Mouse (Mus musculus): ENCODE measurements around the gene Zglp1. TPM values are rescaled to one million over a fixed set of nuclear protein-coding genes. Genes with fewer than 3 reads are reported as not detected.
"Not testable (repeated sequence)": the region's sequence is repeated elsewhere in the genome, so short reads cannot be mapped to it uniquely, and the experiment has no call there.

Zglp1 gene
- polyA plus RNA-seq, 1 experiment = 0.26 TPM

- Histone ChIP-seq H3K36me3 (ENCODE audit: control insufficient read depth, insufficient read depth) (no peaks in the 10 kb centered on the region), H3K4me3 (no peak overlapping the region), H3K27me3 (ENCODE audit: control insufficient read depth, insufficient read depth, insufficient read length) (peaks cover 21% of the 10 kb centered on the region), H3K4me2 (ENCODE audit: low read depth) (no peak overlapping the region), H3K79me2 (ENCODE audit: control insufficient read depth, insufficient read depth) (no peaks in the 10 kb centered on the region), H3ac (ENCODE audit: control insufficient read depth, insufficient read length) (no peak overlapping the region)
- TF ChIP-seq MAX (IDR thresholded peaks at IDR 0.05; ENCODE audit: low read depth) = no peak
- TF ChIP-seq CEBPB (IDR thresholded peaks at IDR 0.05; ENCODE audit: insufficient read depth, poor library complexity, severe bottlenecking) = no peak
These were observed 15.3 kb downstream of the Zglp1 start for GRCm38 (mm10) chr9:21051578-21051977.

DNA sequence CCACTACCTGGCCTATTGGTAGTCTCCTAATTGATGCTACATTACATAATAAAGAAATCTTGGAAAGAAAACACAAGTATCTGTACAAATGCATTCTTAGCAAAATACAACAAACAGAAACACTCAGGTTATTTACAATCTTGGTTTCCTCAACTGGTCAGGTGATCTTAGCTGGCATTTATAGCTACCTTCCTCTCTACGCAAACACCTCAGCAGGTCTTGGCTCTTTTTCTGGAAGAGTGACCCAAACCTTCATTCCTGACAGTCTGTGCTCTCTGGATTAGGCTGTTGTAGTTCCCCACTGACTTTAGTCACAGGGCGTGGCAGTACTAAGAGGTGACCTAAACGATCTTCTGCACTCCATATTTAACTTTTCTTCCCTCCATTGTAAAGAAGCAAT, 21.7 kb downstream of the Zglp1 start:
- TF ChIP-seq TCF12 (IDR thresholded peaks at IDR 0.05; ENCODE audit: insufficient read depth, poor library complexity, severe bottlenecking) (no peak), MAX (IDR thresholded peaks at IDR 0.05; ENCODE audit: low read depth) (no peak), REST (IDR thresholded peaks at IDR 0.05; ENCODE audit: insufficient read depth, insufficient read length) (no peak), SRF (IDR thresholded peaks at IDR 0.05; ENCODE audit: control insufficient read depth, insufficient read length, low read depth) (no peak), POLR2AphosphoS2 (IDR thresholded peaks at IDR 0.05; ENCODE audit: insufficient read length, low read depth) (no peak), E2F4 (IDR thresholded peaks at IDR 0.05; ENCODE audit: insufficient read depth) (no peak), CEBPB (IDR thresholded peaks at IDR 0.05; ENCODE audit: insufficient read depth, poor library complexity, severe bottlenecking) (no peak), POLR2A (IDR thresholded peaks at IDR 0.05; ENCODE audit: insufficient read length, low read depth) (no peak), MYOD1 (IDR thresholded peaks at IDR 0.05; ENCODE audit: control insufficient read depth in 1 of 3, insufficient read length in 2 of 3, low read depth in 2 of 3) (no peak), TCF3 (IDR thresholded peaks at IDR 0.05; ENCODE audit: insufficient read length, low read depth) (no peak), MYOG (IDR thresholded peaks at IDR 0.05; ENCODE audit: control insufficient read depth in 1 of 3, insufficient read depth in 1 of 3, insufficient read length in 2 of 3, low read depth in 2 of 3) (no peak)
- H3K27me3 ChIP-seq (ENCODE audit: control insufficient read depth, insufficient read depth, insufficient read length) = peaks cover 1% of the 10 kb centered on the region
- no peak overlapping the region for H3K4me3 ChIP-seq
- H3K79me2 ChIP-seq (ENCODE audit: control insufficient read depth, insufficient read depth) = no peaks in the 10 kb centered on the region
- H3ac ChIP-seq (ENCODE audit: control insufficient read depth, insufficient read length) = no peak overlapping the region
- no peak overlapping the region for H3K4me2 ChIP-seq (ENCODE audit: low read depth)
- no peaks in the 10 kb centered on the region for H3K36me3 ChIP-seq (ENCODE audit: control insufficient read depth, insufficient read depth)

- not testable (repeated sequence) for H3K79me2 ChIP-seq (ENCODE audit: control insufficient read depth, insufficient read depth); H3K27me3 ChIP-seq (ENCODE audit: control insufficient read depth, insufficient read depth, insufficient read length); H3K36me3 ChIP-seq (ENCODE audit: control insufficient read depth, insufficient read depth); H3K4me3 ChIP-seq; H3K4me2 ChIP-seq (ENCODE audit: low read depth); H3ac ChIP-seq (ENCODE audit: control insufficient read depth, insufficient read length)
These were observed 22.1 kb downstream of the Zglp1 start for GRCm38 (mm10) chr9:21044785-21045184.

DNA sequence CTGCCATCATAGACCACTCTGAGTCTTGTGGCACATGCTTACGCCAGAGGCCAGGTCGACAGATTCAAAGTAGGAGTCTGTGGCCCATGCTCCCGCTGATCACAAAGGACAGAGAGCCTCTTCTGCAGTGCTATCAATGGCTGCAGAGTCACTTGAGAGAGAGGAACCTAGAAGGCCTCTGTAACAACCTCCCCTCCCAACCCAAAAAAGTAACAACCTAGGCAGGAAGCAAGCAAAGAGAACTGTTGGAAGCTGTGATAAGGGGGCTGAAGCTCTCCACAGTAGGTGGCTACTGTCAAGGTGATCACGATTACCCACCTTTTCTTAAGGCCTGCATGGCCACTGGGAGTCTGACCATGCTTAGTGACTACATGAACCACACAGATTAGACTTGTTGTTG, 23.3 kb downstream of the Zglp1 start:
- Histone ChIP-seq H3K27me3 (ENCODE audit: control insufficient read depth, insufficient read depth, insufficient read length) (peaks cover 2% of the 10 kb centered on the region), H3K36me3 (ENCODE audit: control insufficient read depth, insufficient read depth) (no peaks in the 10 kb centered on the region), H3K4me3 (no peak overlapping the region), H3K79me2 (ENCODE audit: control insufficient read depth, insufficient read depth) (no peaks in the 10 kb centered on the region), H3K4me2 (ENCODE audit: low read depth) (no peak overlapping the region), H3ac (ENCODE audit: control insufficient read depth, insufficient read length) (no peak overlapping the region)
- no peak for TF ChIP-seq E2F4 (IDR thresholded peaks at IDR 0.05; ENCODE audit: insufficient read depth)
- no peak for TF ChIP-seq CEBPB (IDR thresholded peaks at IDR 0.05; ENCODE audit: insufficient read depth, poor library complexity, severe bottlenecking)
- no peak for TF ChIP-seq MYOD1 (IDR thresholded peaks at IDR 0.05; ENCODE audit: control insufficient read depth in 1 of 3, insufficient read length in 2 of 3, low read depth in 2 of 3)
- no peak for TF ChIP-seq POLR2A (IDR thresholded peaks at IDR 0.05; ENCODE audit: insufficient read length, low read depth)
- TF ChIP-seq MYOG (IDR thresholded peaks at IDR 0.05; ENCODE audit: control insufficient read depth in 1 of 3, insufficient read depth in 1 of 3, insufficient read length in 2 of 3, low read depth in 2 of 3) = no peak
- no peak for TF ChIP-seq POLR2AphosphoS2 (IDR thresholded peaks at IDR 0.05; ENCODE audit: insufficient read length, low read depth)
- TF ChIP-seq SRF (IDR thresholded peaks at IDR 0.05; ENCODE audit: control insufficient read depth, insufficient read length, low read depth) = no peak
- no peak for TF ChIP-seq MAX (IDR thresholded peaks at IDR 0.05; ENCODE audit: low read depth)
- no peak for TF ChIP-seq USF1 (IDR thresholded peaks at IDR 0.05; ENCODE audit: low read depth)
- no peak for TF ChIP-seq TCF3 (IDR thresholded peaks at IDR 0.05; ENCODE audit: insufficient read length, low read depth)
- TF ChIP-seq TCF12 (IDR thresholded peaks at IDR 0.05; ENCODE audit: insufficient read depth, poor library complexity, severe bottlenecking) = no peak
- no peak for TF ChIP-seq REST (IDR thresholded peaks at IDR 0.05; ENCODE audit: insufficient read depth, insufficient read length)

GRCm38 (mm10) chr9:21041308-21041707, 25.6 kb downstream of the Zglp1 start:
- H3K36me3 ChIP-seq (ENCODE audit: control insufficient read depth, insufficient read depth) = no peaks in the 10 kb centered on the region
- no peak for TF ChIP-seq POLR2AphosphoS2 (IDR thresholded peaks at IDR 0.05; ENCODE audit: insufficient read length, low read depth)
- TF ChIP-seq USF1 (IDR thresholded peaks at IDR 0.05; ENCODE audit: low read depth) = no peak
- no peak for TF ChIP-seq MYOD1 (IDR thresholded peaks at IDR 0.05; ENCODE audit: control insufficient read depth in 1 of 3, insufficient read length in 2 of 3, low read depth in 2 of 3)
- TF ChIP-seq TCF3 (IDR thresholded peaks at IDR 0.05; ENCODE audit: insufficient read length, low read depth) = no peak
- H3K27me3 ChIP-seq (ENCODE audit: control insufficient read depth, insufficient read depth, insufficient read length) = peaks cover 23% of the 10 kb centered on the region
- no peak overlapping the region for H3K4me3 ChIP-seq
- no peak overlapping the region for H3ac ChIP-seq (ENCODE audit: control insufficient read depth, insufficient read length)
- no peaks in the 10 kb centered on the region for H3K79me2 ChIP-seq (ENCODE audit: control insufficient read depth, insufficient read depth)
- H3K4me2 ChIP-seq (ENCODE audit: low read depth) = no peak overlapping the region

GRCm38 (mm10) chr9:21039779-21040178, 27.1 kb downstream of the Zglp1 start:
- TF ChIP-seq REST (IDR thresholded peaks at IDR 0.05; ENCODE audit: insufficient read depth, insufficient read length) = no peak
- no peak for TF ChIP-seq SRF (IDR thresholded peaks at IDR 0.05; ENCODE audit: control insufficient read depth, insufficient read length, low read depth)
- no peak for TF ChIP-seq POLR2A (IDR thresholded peaks at IDR 0.05; ENCODE audit: insufficient read length, low read depth)
- no peak for TF ChIP-seq MAX (IDR thresholded peaks at IDR 0.05; ENCODE audit: low read depth)
- no peak for TF ChIP-seq MYOG (IDR thresholded peaks at IDR 0.05; ENCODE audit: control insufficient read depth in 1 of 3, insufficient read depth in 1 of 3, insufficient read length in 2 of 3, low read depth in 2 of 3)
- no peak for TF ChIP-seq TCF12 (IDR thresholded peaks at IDR 0.05; ENCODE audit: insufficient read depth, poor library complexity, severe bottlenecking)
- TF ChIP-seq MYOD1 (IDR thresholded peaks at IDR 0.05; ENCODE audit: control insufficient read depth in 1 of 3, insufficient read length in 2 of 3, low read depth in 2 of 3) = no peak
- TF ChIP-seq POLR2AphosphoS2 (IDR thresholded peaks at IDR 0.05; ENCODE audit: insufficient read length, low read depth) = no peak
- TF ChIP-seq CEBPB (IDR thresholded peaks at IDR 0.05; ENCODE audit: insufficient read depth, poor library complexity, severe bottlenecking) = no peak
- TF ChIP-seq TCF3 (IDR thresholded peaks at IDR 0.05; ENCODE audit: insufficient read length, low read depth) = no peak
- no peak overlapping the region for H3ac ChIP-seq (ENCODE audit: control insufficient read depth, insufficient read length)
- peaks cover 36% of the 10 kb centered on the region for H3K27me3 ChIP-seq (ENCODE audit: control insufficient read depth, insufficient read depth, insufficient read length)
- no peaks in the 10 kb centered on the region for H3K36me3 ChIP-seq (ENCODE audit: control insufficient read depth, insufficient read depth)
- no peak overlapping the region for H3K4me2 ChIP-seq (ENCODE audit: low read depth)
- no peak overlapping the region for H3K4me3 ChIP-seq
- H3K79me2 ChIP-seq (ENCODE audit: control insufficient read depth, insufficient read depth) = no peaks in the 10 kb centered on the region

All from myocyte (in vitro differentiated cells).